Mouse (Mus musculus) kidney, adult 2 months (tissue): ENCODE data around the gene Dbil5.

ENCODE experiments used
- CTCF ChIP-seq: fragments of 200-500 bp; conservative IDR thresholded peaks from 2 replicates; pipeline ENCODE4 v1.5.1; 2011; ENCODE audit warnings: low read depth, mild to moderate bottlenecking, control low read depth, low read length, moderate library complexity, mixed read lengths; ENCODE audit not compliant: insufficient read depth, insufficient read length
- POLR2A ChIP-seq: fragments of 200-500 bp; IDR thresholded peaks from one replicate; pipeline ENCODE4 v1.6.1; 2011; ENCODE audit warnings: low read depth, low read length, control low read depth

DNA sequence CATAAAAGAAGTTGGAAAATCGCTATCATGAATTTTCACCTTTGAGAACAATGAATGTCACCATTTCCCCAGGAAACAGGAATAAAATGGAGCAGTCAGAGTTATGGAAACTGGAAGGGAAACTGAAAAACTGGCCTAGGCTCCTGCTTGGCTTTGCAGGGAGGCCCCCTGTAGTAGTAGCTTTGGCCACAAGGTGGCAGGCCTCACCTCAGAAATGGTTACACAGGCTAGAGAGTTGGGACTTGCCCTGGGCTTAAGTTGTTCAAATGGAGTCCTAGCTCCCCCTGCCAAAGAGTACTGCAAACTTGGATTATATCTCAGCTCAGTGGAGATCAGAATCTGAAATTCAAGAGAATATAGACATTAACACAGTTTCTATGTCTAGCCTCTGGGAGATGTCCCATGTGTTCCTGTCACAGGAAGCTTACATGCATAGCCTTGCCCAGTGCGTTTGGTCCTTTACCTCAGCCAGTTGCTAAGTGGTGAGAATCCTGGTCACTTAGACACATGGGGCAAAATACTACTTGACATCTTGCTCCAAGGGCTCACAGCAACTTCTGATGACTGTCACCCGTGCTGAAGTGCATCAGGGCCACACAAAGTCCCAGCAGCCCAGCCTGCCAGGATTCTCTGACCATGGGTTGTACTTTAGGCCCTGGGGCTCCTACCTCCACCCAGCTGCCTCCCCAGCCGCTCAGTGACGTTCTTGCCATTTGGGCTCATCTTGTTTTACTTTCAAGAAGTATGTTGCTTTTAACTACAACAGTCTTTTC lies 35.9 kb downstream of the Dbil5 start:
- TF ChIP-seq CTCF (peak; percentile 95), POLR2A (no peak)
